Mouse (Mus musculus) ovary, adult 10 weeks (tissue): ENCODE results near the gene Gm15130. TPM values are rescaled to one million over a fixed set of nuclear protein-coding genes. Genes with fewer than 3 reads are reported as not detected.

ENCODE experiments used
- polyA plus RNA-seq: library from polyadenylated mRNA; stranded (reverse); fragments of 350-450 nt; fragmentation: Illumina TruSeq; extraction: RNeasy Lipid Tissue Mini Kit (QIAGEN cat#74804); gene quantifications from one replicate; pipeline ENCODE4 v1.2.3, GENCODE M21; 2014

The Gm15130 gene
- polyA plus RNA-seq, result not detected

GRCm38 (mm10) chr2:111152836-111153235 lies at the start of gene Gm15130:
Gene Gm15130 (minus strand): TSS chr2:111152936.

GRCm38 (mm10) chr2:111105882-111106281 lies 46.9 kb downstream of the Gm15130 start, which contains the start of gene Gm13941:
Gene Gm13941 (minus strand): TSS chr2:111105982.

Other genes with a start within 250 kb of the Gm15130 start
- gene Ano3, start 202.0 kb downstream of the Gm15130 start, polyA plus RNA-seq, result 0.57 TPM
- not detected for gene Gm13941, start 47.0 kb downstream of the Gm15130 start, polyA plus RNA-seq
- gene 4930430A15Rik, start 76.7 kb upstream of the Gm15130 start, polyA plus RNA-seq, result not detected
- gene Olfr1275, start 82.3 kb upstream of the Gm15130 start, polyA plus RNA-seq, result not detected
- gene Olfr1276, start 101.6 kb upstream of the Gm15130 start, polyA plus RNA-seq, result not detected
- not detected for gene Olfr1277, start 121.2 kb upstream of the Gm15130 start, polyA plus RNA-seq
- not detected for gene Olfr1278, start 137.2 kb upstream of the Gm15130 start, polyA plus RNA-seq
- not detected for gene Olfr1279, start 147.7 kb upstream of the Gm15130 start, polyA plus RNA-seq
- not detected for gene Olfr1280, start 161.1 kb upstream of the Gm15130 start, polyA plus RNA-seq
- not detected for gene Olfr1281, start 173.6 kb upstream of the Gm15130 start, polyA plus RNA-seq
- not detected for gene Olfr1282, start 183.1 kb upstream of the Gm15130 start, polyA plus RNA-seq
- not detected for gene Olfr1283, start 213.9 kb upstream of the Gm15130 start, polyA plus RNA-seq
- gene Olfr1284, start 222.6 kb upstream of the Gm15130 start, polyA plus RNA-seq, result not detected